Mouse (Mus musculus): Measurements from ENCODE around the gene Ppp2r2d.

Ppp2r2d gene

GRCm38 (mm10) chr7:138923756-138924425, 78.0 kb downstream of the Ppp2r2d start:
- peak in 1 of 2 experiments; percentile 29 for DNase-seq (ENCODE audit: low spot score in 2 of 2)

DNA sequence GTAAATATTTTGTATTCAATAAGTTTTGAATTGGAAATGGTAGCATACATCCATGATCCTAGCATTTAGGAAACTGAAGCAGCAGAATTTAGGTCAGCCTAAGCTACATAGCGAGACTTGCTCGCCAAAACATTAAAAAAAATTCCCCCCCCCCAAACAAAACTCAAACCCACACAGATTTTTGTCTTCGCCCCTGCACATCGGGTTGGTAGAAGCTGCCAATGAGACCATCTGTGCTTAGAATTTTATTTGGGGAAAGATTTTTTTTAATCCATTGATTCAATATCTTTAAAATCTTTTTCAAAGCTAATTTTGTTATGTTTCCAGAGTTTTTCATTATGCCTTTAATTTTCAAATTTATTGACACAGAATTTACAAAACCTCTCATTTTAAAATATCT, 82.6 kb downstream of the Ppp2r2d start:
- no peak for DNase-seq (ENCODE audit: low spot score in 2 of 2)
